Mouse (Mus musculus) liver, embryonic 11.5 days (tissue): Measurements from ENCODE around the gene Il15. TPM values are rescaled to one million over a fixed set of nuclear protein-coding genes. Genes with fewer than 3 reads are reported as not detected.

Experiments used
- ATAC-seq: fragments of 200-750 bp; cut with Nextera tagmentation; replicated peaks from 2 replicates; pipeline ENCODE4 v1.8.0; 2017; ENCODE audit warnings: moderate number of reproducible peaks, mild to moderate bottlenecking, moderate TSS enrichment, moderate library complexity; ENCODE audit not compliant: low FRiP score
- DNase-seq: peaks from one replicate; pipeline ENCODE4 v3.0.0-alpha.2; 2017; ENCODE audit warnings: low spot score
- H3K27ac ChIP-seq: fragments of 300-500 bp; sonication (generic); 2 replicates; pipeline ENCODE4 v1.5.1; 2014; ENCODE audit warnings: mild to moderate bottlenecking, low read depth, low read length, control low read depth
- H3K27me3 ChIP-seq: fragments of 300-500 bp; sonication (generic); replicated peaks from 2 replicates; pipeline ENCODE4 v1.6.1; 2014; ENCODE audit warnings: low read length, mixed read lengths; ENCODE audit not compliant: control insufficient read depth, insufficient read depth
- H3K36me3 ChIP-seq: fragments of 300-500 bp; sonication (generic); 2 replicates; pipeline ENCODE4 v1.6.1; 2014; ENCODE audit warnings: mild to moderate bottlenecking, low read length, moderate library complexity, mixed read lengths; ENCODE audit not compliant: control insufficient read depth, insufficient read depth
- H3K4me1 ChIP-seq: fragments of 300-500 bp; sonication (generic); replicated peaks from 2 replicates; pipeline ENCODE4 v1.6.1; 2014; ENCODE audit warnings: low read length, mixed read lengths; ENCODE audit not compliant: control insufficient read depth, insufficient read depth
- H3K4me2 ChIP-seq: fragments of 300-500 bp; sonication (generic); 2 replicates; pipeline ENCODE4 v1.6.1; 2014; ENCODE audit warnings: mild to moderate bottlenecking, control low read depth, moderate library complexity
- H3K4me3 ChIP-seq: fragments of 300-500 bp; sonication (generic); 2 replicates; pipeline ENCODE4 v1.5.1; 2014; ENCODE audit warnings: low read depth, low read length, control low read depth
- H3K9ac ChIP-seq: fragments of 300-500 bp; sonication (generic); 2 replicates; pipeline ENCODE4 v1.6.1; 2014; ENCODE audit warnings: low read depth, low read length, control low read depth
- H3K9me3 ChIP-seq: fragments of 300-500 bp; sonication (generic); 2 replicates; pipeline ENCODE4 v1.6.1; 2016; ENCODE audit warnings: low read length, inconsistent platforms, mixed read lengths; ENCODE audit not compliant: control insufficient read depth
- WGBS: fragments of 180-500 bp; shearing (Covaris S2); extraction: QIAGEN DNeasy Blood & Tissue Kit; methylation state at CpG from one replicate; pipeline ENCODE4 v1.1.7; 2014; 5-methylcytosine and 5-hydroxymethylcytosine counted together
- polyA plus RNA-seq: library from polyadenylated mRNA; unstranded; fragments of >200 nt; fragmentation: Nextera tagmentation; extraction: Ambion mirVana; gene quantifications from 2 replicates; pipeline ENCODE4 v1.2.1, GENCODE M21; 2014

Il15 gene
- polyA plus RNA-seq, 1 experiment from 2014 or later, result 4.5 TPM

GRCm38 (mm10) chr8:82346485-82346884, 56.5 kb downstream of the Il15 start:
- ATAC-seq, result no peak
- H3K4me1 ChIP-seq, result no peaks in the 10 kb centered on the region
- 65% methylated on average over 3 of the region's 3 CpGs for WGBS

GRCm38 (mm10) chr8:82331675-82332234, 71.3 kb downstream of the Il15 start:
- Histone ChIP-seq H3K4me2 (no peak overlapping the region), H3K27ac (no peak overlapping the region), H3K27me3 (no peaks in the 10 kb centered on the region), H3K4me1 (no peaks in the 10 kb centered on the region), H3K36me3 (no peaks in the 10 kb centered on the region), H3K4me3 (no peak overlapping the region), H3K9me3 (no peaks in the 10 kb centered on the region), H3K9ac (no peak overlapping the region)
- WGBS, result 85% methylated on average over 8 of the region's 8 CpGs
- no peak for DNase-seq
- no peak for ATAC-seq

More at GRCm38 (mm10) chr8:82346485-82346884, 56.5 kb downstream of the Il15 start:
- Histone ChIP-seq H3K4me3 (no peak overlapping the region), H3K9ac (no peak overlapping the region), H3K9me3 (no peaks in the 10 kb centered on the region), H3K27ac (no peak overlapping the region), H3K27me3 (no peaks in the 10 kb centered on the region), H3K4me2 (no peak overlapping the region), H3K36me3 (no peaks in the 10 kb centered on the region)
- no peak for DNase-seq

- no peak overlapping the region for H3K4me3 ChIP-seq
- ATAC-seq (no peak), DNase-seq (no peak)
- H3K27ac ChIP-seq, result no peak overlapping the region
- no peaks in the 10 kb centered on the region for H3K36me3 ChIP-seq
- H3K9ac ChIP-seq, result no peak overlapping the region
- H3K9me3 ChIP-seq, result no peaks in the 10 kb centered on the region
- no peaks in the 10 kb centered on the region for H3K27me3 ChIP-seq
- no peak overlapping the region for H3K4me2 ChIP-seq
- WGBS, result 47% methylated on average over 2 of the region's 2 CpGs
- no peaks in the 10 kb centered on the region for H3K4me1 ChIP-seq
Observed at GRCm38 (mm10) chr8:82327986-82328652, 74.9 kb downstream of the Il15 start.

GRCm38 (mm10) chr8:82326061-82326460, 77.0 kb downstream of the Il15 start:
- WGBS, result 63% methylated on average over 1 of the region's 1 CpGs
- no peaks in the 10 kb centered on the region for H3K9me3 ChIP-seq
- no peaks in the 10 kb centered on the region for H3K4me1 ChIP-seq
- no peak for ATAC-seq
- H3K9ac ChIP-seq, result no peak overlapping the region
- no peak overlapping the region for H3K4me2 ChIP-seq
- H3K4me3 ChIP-seq, result no peak overlapping the region
- DNase-seq, result no peak
- H3K27ac ChIP-seq, result no peak overlapping the region
- H3K27me3 ChIP-seq, result no peaks in the 10 kb centered on the region
- no peaks in the 10 kb centered on the region for H3K36me3 ChIP-seq

- WGBS, result 72% methylated on average over 6 of the region's 6 CpGs
- H3K4me3 ChIP-seq, result no peak overlapping the region
Observed at GRCm38 (mm10) chr8:82325586-82325985, 77.4 kb downstream of the Il15 start.

GRCm38 (mm10) chr8:82317446-82317845, 85.6 kb downstream of the Il15 start:
- ATAC-seq, result no peak
- H3K27ac ChIP-seq, result no peak overlapping the region
- no peaks in the 10 kb centered on the region for H3K4me1 ChIP-seq
- H3K9me3 ChIP-seq, result no peaks in the 10 kb centered on the region
- no peaks in the 10 kb centered on the region for H3K36me3 ChIP-seq
- WGBS, result 58% methylated on average over 3 of the region's 3 CpGs
- no peak overlapping the region for H3K4me2 ChIP-seq
- no peak overlapping the region for H3K4me3 ChIP-seq
- H3K9ac ChIP-seq, result no peak overlapping the region
- H3K27me3 ChIP-seq, result no peaks in the 10 kb centered on the region
- no peak for DNase-seq

More at GRCm38 (mm10) chr8:82325586-82325985, 77.4 kb downstream of the Il15 start:
- Histone ChIP-seq H3K27ac (no peak overlapping the region), H3K27me3 (no peaks in the 10 kb centered on the region), H3K36me3 (no peaks in the 10 kb centered on the region), H3K4me2 (no peak overlapping the region), H3K4me1 (no peaks in the 10 kb centered on the region), H3K9ac (no peak overlapping the region), H3K9me3 (no peaks in the 10 kb centered on the region)
- DNase-seq (no peak), ATAC-seq (no peak)

- no peaks in the 10 kb centered on the region for H3K36me3 ChIP-seq
- DNase-seq (no peak), ATAC-seq (no peak)
- H3K4me3 ChIP-seq, result no peak overlapping the region
- no peak overlapping the region for H3K27ac ChIP-seq
- H3K9me3 ChIP-seq, result no peaks in the 10 kb centered on the region
- no peaks in the 10 kb centered on the region for H3K4me1 ChIP-seq
- no peak overlapping the region for H3K9ac ChIP-seq
- H3K4me2 ChIP-seq, result no peak overlapping the region
- WGBS, result 57% methylated on average over 1 of the region's 1 CpGs
- no peaks in the 10 kb centered on the region for H3K27me3 ChIP-seq
Observed at GRCm38 (mm10) chr8:82306424-82306823, 96.6 kb downstream of the Il15 start.

GRCm38 (mm10) chr8:82296256-82296655, 106.8 kb downstream of the Il15 start:
- WGBS, result 80% methylated on average over 2 of the region's 2 CpGs
- H3K9ac ChIP-seq, result no peak overlapping the region
- no peak for ATAC-seq
- no peak for DNase-seq
- no peak overlapping the region for H3K4me3 ChIP-seq
- no peaks in the 10 kb centered on the region for H3K9me3 ChIP-seq
- H3K4me1 ChIP-seq, result no peaks in the 10 kb centered on the region
- H3K27me3 ChIP-seq, result no peaks in the 10 kb centered on the region
- H3K36me3 ChIP-seq, result no peaks in the 10 kb centered on the region
- H3K27ac ChIP-seq, result no peak overlapping the region
- H3K4me2 ChIP-seq, result no peak overlapping the region

- Histone ChIP-seq H3K4me2 (no peak overlapping the region), H3K27me3 (no peaks in the 10 kb centered on the region), H3K9me3 (no peaks in the 10 kb centered on the region), H3K4me3 (no peak overlapping the region), H3K9ac (no peak overlapping the region), H3K36me3 (no peaks in the 10 kb centered on the region), H3K27ac (no peak overlapping the region), H3K4me1 (no peaks in the 10 kb centered on the region)
- ATAC-seq, result no peak
- 85% methylated on average over 5 of the region's 5 CpGs for WGBS
- no peak for DNase-seq
Observed at GRCm38 (mm10) chr8:82291659-82292058, 111.4 kb downstream of the Il15 start.
